Mouse (Mus musculus) cerebellum, postnatal 14 days (tissue): ENCODE measurements around the gene Sh3pxd2b.

Experiments
- DNase-seq, 2 experiments: peaks; one replicate each; pipeline ENCODE4 v3.0.0; 2021; ENCODE audit warnings: mixed read lengths in 2 of 2

Gene Sh3pxd2b

DNA sequence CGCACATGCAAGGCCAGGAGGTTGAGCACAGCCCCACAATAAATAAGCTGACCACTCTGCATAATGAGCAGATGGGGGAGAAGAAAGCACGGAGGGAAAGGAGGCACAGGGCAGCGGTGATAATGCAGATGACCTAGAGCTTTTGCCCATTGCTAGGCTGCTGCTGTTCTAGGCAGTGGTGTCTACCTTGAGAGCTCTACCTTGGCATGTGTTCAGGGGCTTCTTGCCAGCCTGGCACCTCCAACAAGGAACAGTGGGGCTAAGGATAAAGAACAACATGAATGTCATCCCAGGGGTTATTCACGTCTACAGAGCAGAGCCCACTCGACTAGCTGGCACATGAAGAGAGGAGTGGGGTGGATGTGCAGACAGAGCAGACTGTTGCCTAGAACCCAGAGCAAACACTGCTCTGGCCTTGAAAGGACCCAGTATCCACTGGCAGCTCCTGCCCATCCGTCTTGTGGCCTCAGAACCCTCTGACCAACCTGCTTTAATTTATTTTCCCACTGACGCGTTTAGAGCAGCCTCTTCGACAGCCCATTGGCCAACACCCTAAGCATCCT is 26.5 kb downstream of the Sh3pxd2b start:
- DNase-seq: no peak

DNA sequence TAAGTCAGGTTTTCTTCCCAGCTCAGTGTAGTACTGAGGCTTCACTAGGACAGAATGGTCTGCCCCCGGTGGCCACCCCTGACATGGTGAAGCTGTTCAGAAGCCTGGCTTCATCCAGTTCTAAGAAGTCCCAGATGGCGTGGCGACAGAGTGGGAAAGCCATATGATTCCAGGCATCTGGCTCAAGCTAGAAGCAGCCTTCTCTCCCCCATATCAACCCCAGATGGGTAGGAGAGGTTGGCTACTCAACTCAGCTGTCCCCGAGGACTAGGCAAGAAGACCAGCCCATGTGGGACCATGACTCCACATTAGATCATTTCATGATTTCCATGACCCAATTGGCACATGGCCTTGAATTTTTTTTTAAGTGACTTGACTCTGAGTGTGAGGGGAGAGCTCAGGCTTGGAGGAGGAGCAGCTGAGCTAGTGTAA is 27.5 kb downstream of the Sh3pxd2b start:
- peak in 1 of 2 experiments; percentile 42 for DNase-seq

DNA sequence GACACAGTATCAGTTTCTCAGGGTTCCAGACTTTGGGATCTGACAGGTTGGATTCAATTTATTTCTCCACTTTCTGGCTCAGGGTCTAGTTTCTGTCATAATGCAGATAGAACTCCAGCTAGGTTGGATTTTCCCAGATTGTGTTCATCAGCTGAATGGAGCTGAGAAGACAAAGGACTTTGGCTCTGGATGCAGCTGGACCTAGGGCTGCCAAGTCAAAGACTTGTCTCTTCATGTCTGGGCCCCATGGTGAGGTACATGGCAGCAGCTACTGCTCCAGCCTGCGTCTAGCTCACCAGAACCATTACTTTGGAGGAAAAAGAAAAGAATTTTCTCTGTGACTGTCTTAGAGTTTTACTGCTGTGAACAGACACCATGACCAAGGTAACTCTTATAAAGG is 28.5 kb downstream of the Sh3pxd2b start:
- no peak for DNase-seq

DNA sequence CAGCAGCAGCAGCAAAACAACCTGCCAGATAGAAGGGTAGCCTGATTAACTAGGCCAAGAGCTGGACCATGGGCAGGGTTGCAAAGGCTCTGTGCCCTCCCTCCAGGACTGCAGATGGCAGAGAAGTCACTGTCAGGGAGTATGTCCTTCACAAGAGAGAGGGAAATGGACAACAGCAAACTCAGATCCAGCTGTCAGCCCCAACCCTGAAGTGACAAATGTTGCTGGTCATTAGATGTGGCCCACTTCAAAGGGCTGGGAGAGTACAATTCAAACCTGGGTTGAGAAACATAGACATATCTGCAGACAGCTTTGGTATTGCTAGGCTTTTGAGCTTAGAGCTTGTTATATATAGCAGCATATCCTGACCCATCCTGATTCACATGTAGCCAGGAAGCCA is 32.3 kb downstream of the Sh3pxd2b start:
- DNase-seq: no peak

DNA sequence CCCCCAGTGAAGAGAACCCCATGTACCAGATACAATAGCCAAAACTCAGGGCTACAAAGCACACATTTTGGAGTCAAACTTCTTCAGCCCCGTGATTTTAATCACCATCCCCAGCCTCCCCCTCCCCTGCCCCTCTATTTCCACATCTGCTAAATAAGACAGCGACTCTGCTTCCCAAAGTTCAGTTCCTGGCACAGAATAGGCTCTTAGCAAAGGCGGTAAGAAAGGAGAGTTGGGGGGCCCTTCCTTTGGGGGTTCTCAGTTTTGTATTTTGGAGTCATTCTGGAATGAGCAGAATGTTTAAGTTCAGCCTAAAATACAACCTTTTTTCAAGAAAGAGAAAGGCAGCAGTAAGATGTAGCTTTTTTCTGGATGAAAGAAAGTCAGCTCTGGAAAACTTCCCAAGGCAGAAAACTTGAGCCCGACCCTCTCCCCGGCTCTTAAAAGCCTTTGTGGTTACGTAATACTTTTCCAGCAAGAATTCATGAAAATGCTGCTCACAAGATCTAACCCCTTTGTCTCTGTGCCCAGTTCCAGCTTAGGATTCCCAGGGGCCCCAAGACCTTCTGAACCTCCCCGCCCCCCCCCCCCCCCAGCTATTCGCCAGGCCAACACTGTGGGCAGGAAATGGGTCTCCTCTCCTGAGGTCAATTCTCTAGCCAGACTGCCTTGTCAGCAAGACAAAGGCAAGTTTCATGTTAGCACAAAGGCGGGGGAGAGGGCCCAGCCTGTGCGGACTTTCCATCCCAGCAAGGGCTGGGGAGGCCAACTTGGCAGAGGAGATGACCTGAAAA is 35.9 kb downstream of the Sh3pxd2b start:
- DNase-seq: no peak

DNA sequence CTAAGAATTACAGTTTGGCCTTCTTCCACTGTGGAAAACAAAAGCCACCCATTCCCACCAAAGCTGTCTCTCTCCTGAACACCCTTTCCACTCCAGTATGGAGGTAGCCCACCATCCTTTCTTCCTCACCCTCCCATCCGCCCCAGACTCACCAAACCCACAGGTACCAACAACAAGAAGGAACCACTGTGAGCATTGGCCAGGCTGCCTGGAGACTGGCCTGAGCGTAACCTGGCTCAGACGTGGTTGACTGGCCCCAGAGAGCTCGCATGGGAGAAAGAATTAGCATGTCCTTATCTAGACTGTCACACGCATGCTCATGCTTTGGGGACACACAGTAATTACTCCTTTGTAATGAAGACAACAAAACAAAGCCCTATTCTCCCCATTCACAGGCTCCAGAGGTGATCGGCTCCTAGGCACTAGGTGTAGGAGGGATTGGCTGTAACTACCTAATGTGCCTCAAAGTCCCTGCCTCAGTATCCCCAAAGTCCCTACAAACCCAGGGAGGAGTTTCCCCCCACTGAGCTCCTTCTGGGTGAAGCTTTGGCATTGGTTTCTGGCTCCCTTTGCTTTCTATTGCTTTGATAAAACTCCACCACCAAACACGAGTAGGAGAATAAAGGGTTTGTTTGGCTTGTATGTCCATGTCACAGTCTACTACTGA is 36.6 kb downstream of the Sh3pxd2b start:
- no peak for DNase-seq

DNA sequence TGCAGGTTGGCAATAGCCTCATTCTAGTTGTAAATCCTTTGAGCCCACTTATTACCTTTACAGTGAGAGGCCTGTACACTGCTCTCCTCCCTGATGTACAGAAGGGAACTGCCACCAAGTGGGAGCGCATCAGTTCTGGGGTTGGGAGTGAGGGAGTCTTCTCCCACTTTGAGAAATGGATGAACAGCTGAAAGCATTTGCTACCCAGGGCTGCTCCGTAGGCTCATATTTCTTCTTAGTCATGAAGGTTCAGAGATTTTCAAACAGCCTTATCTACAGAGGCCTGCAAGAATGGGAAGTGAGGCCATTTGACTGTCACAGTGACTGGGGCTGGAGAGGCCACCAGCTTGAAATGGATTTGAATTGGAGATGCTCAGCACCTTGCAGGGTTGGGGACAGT is 38.4 kb downstream of the Sh3pxd2b start:
- DNase-seq: no peak

DNA sequence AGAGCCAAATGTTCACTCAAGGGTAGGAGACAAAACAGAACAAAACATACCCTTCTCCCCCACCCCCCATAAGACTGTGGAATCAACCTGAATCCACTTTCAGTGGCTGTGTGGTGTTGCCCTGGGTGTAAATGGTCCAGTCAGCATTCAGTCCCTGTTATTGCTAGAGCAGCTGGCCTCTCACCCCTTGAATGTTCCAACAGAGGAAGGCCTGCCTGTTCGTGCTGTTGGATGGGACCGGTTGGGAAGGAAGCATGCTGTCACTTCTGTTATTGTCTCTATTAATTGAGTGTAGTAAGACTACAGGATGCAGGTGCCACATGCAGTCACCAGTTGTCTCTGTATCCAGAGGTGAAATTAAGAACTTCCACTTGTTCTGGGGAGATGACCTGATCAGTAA is 40.4 kb downstream of the Sh3pxd2b start:
- DNase-seq: no peak

DNA sequence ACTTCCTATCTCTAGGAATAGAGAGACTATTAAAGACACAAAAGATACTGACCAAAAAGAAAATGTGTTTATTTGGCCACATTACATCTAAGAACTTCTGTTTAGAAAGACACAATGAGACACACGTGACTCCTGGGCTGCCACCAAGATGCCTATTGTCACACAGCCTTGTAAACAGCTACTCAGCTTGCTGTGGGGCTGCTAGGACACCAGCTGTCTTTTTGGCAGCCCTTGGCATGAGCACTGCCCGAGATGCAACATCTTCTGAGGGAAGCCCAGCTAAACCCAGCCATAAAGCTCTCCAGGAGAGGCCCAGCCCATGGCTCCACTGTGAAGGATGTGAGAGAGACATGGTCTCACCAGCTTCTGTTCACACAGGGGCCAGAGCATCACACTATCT is 45.5 kb downstream of the Sh3pxd2b start:
- DNase-seq: peak; percentile 38 to 49

DNA sequence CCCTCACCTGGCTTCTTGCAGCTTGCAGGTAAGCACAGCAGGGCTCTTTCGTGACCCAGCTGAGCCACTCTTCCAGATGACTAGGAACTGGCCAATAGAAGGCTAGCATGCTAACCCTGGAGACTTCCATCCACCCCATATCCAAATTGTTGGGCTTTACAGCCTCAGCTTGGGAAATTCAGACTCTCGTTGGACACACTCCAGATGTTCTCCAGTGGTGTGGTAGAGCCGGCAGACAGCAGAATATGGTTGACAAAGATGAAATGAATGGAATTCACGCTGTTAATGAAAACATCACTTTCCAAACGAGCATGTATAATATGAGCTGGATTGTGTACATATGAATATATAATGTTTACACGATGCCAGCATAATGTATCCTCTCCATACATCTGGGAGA is 48.2 kb downstream of the Sh3pxd2b start:
- no peak for DNase-seq

DNA sequence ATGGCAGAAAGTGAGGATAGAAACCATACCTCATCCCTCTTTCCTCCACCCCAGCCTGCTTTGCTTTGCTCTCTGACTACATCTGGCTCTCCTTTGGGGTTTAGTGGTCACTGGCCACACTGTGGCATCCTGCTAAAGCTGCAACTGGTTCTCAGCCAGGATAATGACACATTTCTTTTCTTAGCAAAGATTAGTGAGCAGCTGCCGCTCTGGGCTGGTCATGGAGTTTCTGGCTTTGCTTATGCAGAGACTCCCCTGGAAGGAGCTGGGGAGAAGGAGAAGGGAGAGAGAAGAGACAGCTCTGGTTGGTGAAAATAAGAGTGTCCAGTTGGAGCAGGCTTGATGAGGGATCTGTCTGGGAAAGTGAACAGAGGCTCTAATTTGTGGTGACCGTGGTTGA is 50.8 kb downstream of the Sh3pxd2b start:
- DNase-seq: peak in 1 of 2 experiments; percentile 24

DNA sequence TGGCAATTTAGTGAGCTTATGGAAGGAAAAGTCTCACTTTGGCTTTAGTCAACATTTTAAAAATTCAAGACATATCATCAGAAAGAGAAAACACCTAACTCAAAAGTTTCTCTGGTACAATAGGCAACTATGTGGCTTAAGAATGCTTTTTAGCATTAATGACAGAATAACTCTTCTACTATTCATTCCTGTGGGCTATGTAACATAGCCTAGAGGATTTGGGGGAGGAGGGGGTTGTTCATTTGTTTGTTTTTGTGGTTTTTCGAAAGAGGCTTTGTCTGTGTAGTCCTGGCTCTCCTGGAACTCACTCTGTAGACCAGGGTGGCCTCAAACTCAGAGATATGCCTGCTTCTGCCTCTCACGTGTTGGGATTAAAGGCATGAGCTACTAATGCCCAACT is 51.6 kb downstream of the Sh3pxd2b start:
- no peak for DNase-seq

DNA sequence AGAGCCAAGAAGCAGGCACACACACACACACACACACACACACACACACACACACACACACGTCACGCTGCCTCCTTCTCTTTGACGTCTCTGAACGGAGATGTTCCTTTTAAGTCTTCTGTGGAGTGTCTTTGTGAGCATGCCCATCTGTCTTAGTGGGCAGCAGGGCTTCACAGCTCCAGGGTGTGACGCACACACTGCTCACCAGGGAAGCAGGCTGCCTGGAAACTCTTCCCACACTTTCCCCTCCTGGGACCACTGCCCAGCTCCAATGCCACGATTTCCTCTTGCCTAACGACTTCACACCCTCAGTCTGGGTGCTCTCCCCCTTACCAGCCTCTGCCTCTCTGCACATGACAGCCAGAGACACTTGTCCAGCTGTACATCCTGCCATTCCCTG is 55.1 kb downstream of the Sh3pxd2b start:
- DNase-seq: no peak

DNA sequence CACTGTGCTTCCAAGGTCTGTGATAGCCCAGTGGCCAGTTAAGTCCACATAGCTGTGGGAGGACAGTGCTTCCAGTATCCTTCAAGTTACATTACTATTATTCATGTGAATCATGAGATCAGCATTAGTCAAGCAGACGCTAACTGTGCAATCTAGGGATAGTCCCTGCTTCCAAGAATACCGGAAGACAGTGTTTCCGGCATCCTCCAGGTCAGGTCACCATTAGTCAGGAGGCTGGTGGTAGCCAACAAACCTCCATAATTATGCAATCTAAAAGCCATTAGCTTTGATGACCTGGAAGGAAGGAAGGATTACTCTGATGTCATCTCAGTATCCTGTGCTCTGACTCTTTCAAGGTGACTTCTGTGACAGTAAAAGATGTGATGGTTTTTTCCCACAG is 57.1 kb downstream of the Sh3pxd2b start:
- no peak for DNase-seq

DNA sequence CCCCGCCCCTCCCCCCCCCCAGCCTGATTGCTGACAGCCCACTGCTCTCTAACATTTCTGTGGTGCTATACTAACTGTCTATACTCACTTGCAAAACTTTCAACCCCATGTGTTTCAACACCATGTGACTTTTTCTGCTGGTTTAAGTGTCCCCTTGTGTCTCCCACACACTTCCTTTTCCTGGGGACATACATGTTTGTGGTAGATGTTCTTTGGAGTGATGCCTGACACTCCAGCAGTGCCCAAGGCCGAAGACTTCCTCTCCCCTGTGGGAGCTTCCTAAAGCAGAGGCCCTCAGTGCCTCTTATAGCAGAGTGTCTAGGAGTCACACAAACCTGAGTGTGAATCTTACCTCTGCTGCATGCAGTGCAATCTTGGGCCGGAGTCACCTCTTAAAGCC is 60.2 kb downstream of the Sh3pxd2b start:
- no peak for DNase-seq

DNA sequence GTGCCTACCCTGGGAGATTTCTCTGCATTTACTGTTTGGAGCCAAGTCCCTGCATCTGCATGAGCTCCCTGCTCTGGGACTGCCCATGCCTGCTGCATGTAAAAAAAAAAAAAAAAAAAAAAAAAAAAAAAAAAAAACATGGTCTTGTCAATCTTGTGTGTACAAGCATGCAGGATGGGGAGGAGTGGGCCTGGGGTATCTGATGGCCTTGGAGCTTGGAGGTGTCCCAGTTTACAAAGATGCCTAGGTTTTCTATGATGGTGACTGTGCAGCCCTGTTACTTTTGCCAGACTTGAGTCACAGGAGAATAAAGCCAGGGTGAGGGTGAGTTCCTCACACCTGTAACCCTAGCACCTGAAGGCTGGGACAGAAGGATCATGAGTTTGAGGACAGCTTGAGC is 61.4 kb downstream of the Sh3pxd2b start:
- no peak for DNase-seq

DNA sequence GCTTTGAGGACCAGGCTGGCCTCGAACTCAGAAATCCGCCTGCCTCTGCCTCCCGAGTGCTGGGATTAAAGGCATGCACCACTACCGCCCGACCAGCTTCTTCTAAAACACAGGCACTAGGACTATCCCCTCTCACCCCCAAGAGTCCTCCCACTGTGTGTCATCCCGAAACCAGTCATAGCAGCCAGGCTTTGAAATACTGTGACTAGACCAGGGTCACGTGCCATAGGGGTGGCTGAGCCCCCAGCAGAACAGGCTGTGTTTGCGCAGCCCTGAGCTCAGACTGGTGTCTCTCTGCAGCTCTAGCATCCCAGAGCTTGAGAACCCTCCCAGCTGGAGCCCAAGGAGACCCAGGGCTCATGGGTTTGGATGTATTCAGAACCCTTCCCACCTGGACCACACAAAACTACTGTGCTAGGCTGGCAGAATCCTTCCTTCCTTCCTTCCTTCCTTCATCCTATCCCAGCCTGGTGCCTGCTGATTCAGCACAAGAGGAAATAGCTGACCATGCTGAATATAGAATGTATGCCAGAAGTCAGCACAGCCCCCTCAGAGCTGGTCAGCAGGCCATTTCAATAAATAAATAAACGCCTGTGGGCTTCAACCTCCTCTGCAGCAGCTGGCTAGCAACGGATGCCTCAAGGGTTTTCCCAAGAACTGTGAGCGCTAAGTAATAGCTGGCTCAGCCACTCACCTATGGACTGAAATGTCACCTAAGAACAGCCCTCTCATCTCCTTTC is 62.4 kb downstream of the Sh3pxd2b start:
- DNase-seq: no peak

DNA sequence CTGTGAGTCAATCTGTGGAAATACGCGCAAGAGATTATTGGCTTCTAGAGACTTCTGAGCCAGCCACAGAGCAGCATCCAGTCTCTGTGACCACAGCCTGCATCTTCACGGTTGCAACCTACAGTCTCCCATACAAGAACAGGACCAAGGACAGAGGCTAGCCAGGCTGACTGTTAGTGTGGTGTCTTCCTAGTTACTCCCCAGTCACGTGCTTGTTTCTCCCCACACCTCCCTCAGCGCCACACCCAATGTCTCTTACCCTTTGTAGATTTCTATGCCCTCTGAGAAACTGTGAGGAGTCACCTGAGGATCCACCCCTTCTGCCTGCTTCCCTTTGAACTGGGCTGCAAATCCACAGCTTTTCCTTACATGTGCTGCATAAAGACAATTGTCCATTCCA is 72.4 kb downstream of the Sh3pxd2b start:
- DNase-seq: no peak

DNA sequence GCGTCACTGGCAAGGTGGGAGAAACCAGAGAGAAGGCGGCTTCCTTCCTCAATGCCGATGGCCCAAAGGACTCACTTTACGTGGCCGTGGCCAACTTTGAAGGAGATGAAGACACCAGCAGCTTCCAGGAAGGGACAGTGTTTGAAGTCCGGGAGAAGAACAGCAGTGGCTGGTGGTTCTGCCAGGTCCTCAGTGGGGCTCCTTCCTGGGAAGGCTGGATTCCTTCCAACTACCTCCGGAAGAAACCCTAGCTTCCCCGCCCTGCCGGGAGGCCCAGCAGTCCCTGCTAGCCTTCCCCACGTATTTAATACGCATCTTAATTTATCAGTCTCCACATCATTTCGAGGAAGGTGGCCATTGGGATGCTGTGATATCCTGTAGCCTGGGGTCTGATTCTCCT is 75.7 kb downstream of the Sh3pxd2b start:
- DNase-seq: peak; percentile 49 to 51

DNA sequence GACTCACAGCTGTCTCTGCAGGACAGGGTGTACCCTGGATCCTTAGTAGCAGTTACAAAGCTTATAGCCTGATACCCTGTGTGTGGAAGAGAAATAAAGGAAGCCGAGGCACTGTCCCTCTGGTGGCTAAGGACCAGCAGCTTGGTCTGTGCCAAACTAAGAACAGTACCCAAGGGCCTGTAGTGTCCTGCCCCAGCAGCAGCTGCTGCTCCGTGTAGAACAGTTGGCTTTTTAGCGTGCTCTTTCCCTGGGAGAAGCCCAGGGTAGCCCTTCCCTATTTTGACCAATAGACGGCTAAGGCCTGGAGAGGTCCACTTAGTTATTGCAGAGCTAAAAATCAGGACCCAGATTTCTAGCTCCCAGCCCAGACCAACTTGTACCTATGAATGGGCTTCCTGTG is 77.0 kb downstream of the Sh3pxd2b start:
- DNase-seq: no peak

DNA sequence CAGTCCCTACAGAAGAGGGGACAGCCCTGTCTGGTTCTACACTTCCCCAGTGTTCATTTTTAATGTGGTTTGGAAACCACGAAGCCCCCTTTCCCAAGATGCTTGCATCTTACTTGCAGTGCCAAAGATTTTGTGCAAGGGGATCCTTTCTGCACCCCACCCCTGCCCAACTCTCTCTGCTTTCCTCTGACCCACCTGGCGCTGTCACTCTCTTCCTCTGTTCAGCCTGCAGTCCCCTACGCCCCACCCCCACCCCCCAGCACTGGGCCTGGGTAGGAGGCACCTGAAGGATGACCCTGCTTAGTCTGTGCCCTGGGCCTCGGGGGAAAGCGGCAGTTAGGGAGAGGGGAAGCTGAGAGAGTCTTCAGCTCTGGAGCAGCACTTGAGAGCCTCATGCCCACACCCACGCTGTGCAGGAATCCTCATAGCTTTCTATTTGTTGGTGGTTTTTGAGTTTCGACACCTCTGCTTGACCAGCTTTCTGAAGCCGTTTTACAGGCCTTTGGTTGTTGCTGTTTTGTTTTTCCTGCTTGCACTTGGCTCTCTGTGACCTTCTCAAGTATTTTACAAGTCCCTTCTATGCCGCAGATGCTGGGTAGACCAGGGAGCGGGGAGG is 77.5 kb downstream of the Sh3pxd2b start:
- DNase-seq: no peak

DNA sequence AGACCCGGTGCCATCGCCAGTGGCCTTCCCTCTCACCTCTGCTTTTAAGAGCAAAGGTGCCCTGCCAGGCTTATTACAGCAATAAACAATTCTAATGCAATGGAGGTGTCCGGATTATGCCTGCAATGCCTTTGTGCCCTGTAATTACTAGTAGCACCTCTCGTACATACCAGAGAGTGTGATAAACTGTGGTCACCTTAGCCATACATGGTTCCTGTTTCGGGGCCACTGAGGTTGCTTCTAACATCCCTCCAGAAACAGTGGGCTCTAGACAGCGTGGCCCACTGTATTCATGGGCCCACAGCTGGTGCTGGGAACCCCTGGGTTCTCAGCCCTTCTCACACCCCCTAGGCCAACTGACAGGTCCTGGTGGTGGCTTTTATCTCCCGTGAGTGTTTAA is 79.9 kb downstream of the Sh3pxd2b start:
- no peak for DNase-seq

DNA sequence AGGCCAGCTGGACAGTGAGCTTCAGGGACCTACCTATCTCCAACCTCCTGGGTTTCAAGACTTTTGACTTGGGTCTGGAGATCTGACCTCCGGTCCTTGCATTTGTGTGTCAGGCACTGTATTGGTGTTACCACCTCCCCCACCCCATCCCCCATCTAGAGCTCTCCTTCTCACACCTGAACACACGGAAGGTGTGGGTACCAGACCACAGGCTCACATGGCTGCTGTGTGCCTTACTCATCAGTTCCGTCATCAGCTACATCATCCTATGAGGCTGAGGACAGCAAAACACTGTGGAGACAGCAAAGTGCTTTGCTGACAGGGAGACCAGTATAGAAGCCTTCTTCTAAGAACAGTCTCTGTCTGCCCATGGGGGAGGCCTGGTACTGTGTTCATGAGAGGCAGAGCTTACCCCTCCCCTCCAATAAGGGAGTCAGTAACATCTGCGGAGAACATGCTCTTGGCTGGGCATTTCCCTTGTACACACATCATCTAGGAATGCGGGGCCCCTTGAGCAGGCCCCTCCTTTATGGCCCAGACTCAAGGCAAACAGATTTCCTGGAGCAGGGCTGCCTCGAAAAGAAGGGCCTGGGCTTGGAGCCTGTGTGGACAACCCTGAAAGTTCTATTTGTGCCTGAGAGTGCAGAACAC is 87.9 kb downstream of the Sh3pxd2b start:
- no peak for DNase-seq
